Mouse (Mus musculus) lung, adult 18-20 months (tissue): ENCODE results near the gene March10.
A peak's percentile ranks its signal among the peaks of the same experiment; 100 is the strongest.

Experiments
- DNase-seq, 2 experiments: peaks; one replicate each; pipeline ENCODE4 v3.0.0; 2022; ENCODE audit warnings: mixed read lengths in 2 of 2

March10 gene

DNA sequence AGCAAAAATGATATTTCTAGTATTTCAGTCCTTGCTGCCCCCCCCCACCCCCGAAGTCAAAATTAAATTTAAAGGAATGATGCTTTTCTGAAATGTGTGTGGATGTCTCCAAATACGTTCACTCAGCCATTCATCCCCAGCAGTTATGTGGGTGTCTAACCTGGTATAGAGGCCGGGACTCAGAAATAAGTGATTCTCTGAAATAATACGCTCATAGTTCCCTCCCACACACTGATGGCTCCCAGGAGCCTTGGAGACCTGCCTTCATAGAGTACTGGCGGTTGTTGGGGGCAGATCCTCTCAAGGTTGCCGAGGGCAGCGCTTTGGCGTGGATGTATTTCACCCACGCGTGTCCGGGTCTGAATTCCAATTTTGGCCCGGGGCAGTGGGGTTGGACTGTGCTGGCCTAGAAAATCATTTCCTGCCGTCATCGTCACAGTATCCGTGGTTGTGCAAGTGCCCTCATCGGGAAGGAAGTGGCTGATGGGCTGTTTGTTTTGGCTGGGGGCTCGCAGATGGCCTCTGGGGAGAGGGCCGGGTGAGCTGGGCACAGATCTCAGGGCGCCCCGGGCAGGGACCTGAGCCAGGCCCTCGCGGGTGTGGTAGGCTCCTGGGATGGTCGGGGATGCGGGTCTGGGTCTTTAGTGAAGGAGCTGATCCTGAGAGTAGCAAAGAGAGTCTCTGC is 145.1 kb downstream of the March10 start:
- DNase-seq = peak; percentile 70 to 78
